Mouse (Mus musculus): ENCODE data around the gene Ftsj3.
A peak's percentile ranks its signal among the peaks of the same experiment; 100 is the strongest.
"Not testable (repeated sequence)": the region's sequence is repeated elsewhere in the genome, so short reads cannot be mapped to it uniquely, and the experiment has no call there.

Ftsj3 gene

DNA sequence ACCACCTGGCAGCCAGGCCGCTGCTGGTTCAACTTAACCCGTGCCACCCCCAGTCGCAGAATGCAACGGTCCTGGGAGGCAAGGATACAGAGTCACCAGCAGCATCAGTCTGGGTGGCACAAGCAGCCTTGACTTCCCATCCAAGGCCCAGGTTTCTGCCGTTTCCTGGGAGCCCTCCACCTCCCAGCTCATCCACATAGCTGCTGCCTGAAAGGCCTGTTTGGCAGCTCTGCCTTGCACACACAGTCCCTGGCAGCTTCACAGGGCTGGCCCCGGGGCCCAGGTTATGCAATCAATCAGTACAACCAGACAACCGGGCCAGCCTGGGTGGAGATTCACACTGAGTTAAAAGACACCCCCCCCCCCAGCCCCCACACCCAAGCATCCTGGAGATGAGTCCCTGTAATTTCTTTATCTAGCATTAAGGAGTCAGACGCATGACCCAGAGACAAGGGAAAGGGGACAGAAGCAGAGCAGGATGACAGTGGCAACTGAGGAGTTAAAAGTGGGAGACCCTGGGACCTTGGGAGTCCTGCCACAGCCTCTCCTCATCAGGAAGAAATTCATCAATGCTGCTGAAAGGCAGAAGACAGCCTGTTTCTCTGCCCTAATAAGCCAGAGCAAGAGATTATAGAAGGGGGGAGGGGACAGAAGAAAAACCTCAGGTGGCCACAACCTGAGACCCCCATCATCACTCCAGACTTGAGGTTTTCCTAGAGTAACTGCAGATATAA is 12.6 kb upstream of the Ftsj3 start:
- DNase-seq (ENCODE audit: low spot score in 2 of 2) = no peak

DNA sequence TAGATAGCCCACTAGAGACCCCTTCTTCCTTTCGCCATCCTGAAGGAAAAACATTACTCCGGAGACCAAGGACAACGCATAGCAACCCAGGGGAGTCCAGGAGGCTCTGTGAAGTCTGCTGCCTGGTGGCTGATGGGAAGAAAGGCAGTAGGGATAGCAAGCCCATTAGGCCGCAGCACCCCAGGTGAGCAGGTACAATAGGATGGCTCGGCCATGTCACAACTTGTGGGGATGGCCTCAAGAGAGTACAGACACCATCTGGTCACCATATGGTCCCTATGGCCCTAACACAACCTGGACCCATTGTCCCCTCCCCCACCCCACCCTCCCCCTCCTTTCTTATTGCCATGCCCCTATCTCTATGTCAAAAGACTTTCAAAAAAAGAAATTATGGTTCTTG is 12.0 kb upstream of the Ftsj3 start:
- no peak for DNase-seq (ENCODE audit: low spot score in 2 of 2)

DNA sequence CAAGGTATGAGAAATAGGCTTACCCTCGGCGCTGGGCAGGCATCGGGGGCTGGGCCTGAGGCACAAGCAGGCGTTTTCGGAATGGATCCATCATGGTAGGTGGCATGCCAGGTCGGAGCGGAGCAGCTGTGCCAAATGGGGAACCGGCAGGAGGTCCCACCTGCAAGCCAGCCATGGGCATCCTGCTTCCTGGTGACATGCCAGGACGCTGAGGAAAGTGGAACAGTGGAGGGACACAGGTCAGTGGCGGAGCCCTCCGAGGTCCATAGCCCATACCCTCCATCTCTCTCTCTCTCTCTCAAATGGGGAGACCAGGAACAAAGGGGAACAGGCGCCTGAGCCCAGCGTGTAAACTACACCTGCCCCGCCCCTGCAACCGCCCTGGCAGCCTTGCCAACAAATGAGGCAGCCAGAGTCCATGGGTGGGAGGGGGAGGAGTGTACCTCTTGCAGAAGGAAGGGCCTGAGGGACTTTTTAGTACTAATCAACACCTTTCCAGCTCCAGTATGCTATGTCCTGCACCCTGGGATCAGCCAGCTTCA is 11.5 kb upstream of the Ftsj3 start:
- peak in 1 of 2 experiments; percentile 62 for DNase-seq (ENCODE audit: low spot score in 2 of 2)

DNA sequence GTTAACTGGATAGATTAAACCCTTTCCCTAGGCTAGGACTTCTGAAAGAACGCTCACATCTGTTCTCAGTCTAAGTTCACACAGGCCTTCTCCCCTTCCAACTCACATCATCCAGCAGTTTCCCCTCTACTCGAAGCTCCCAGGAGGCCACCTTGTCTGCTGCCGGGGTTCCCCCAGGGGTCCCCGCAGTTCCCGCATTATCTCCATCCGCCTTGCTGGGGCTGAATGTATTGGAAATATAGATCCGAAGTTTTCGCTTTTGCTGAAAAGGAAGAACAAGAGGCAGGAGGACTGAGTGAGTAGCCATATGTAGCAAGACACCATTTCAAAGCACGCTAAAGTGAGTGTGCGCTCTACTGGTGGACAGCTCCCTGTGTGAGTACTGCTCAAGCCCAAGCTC is 10.6 kb upstream of the Ftsj3 start:
- DNase-seq (ENCODE audit: low spot score in 2 of 2) = peak in 1 of 2 experiments; percentile 59

- DNase-seq (ENCODE audit: low spot score in 2 of 2) = no peak
These were observed 9.7 kb upstream of the Ftsj3 start for GRCm38 (mm10) chr11:106265570-106265969.

DNA sequence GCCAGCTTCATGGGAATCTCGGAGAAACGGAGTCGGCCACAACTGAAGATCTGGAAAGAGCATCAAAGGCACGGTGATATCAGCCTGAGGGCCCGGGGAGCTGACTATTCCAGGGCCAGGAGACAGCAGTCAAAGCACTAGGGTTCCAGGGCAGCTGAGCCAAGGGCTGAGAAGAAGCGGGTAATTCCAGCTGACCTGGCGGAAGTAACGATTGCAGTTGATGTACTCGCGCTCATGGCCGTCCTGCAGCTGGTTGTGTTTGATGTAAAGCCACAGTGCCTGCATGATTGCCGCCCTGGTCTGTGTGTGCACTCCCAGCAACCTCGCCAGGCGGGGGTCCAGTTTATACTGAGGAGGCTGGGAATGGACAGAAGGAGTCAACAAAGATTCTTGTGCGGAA is 9.1 kb upstream of the Ftsj3 start:
- no peak for DNase-seq (ENCODE audit: low spot score in 2 of 2)

- no peak for DNase-seq (ENCODE audit: low spot score in 2 of 2)
These were observed 8.1 kb upstream of the Ftsj3 start for GRCm38 (mm10) chr11:106263963-106264362.

DNA sequence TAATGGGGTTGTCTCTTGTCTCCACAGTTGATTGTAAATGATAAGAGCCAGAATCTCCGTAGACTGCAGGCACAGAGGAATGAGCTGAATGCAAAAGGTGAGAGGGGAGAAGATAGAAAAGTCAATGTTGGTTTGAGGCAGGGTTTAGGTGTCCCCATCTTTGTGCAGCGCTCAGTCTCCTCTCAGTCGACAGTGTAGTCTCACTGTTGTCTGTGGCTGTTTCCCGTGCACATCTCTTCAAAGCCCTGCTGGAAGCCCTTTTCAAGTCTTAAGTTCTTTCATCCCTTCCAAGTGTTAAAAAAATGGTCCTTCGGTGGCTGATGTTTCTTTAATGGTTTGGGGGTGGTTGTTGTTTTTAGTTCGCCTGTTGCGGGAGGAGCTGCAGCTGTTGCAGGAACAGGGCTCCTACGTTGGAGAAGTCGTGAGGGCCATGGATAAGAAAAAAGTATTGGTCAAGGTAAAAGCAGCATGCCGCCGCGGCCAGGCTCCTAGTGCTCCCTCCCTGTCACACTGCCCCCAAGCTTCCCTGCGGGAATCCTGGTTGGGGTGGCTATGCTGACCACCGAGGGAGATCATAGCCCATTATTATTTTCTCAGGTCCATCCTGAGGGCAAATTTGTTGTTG is 5.1 kb upstream of the Ftsj3 start:
- no peak for DNase-seq (ENCODE audit: low spot score in 2 of 2)

GRCm38 (mm10) chr11:106256775-106257174 is 896 bp upstream of the Ftsj3 start:
- peak in 1 of 2 experiments; percentile 64 for DNase-seq (ENCODE audit: low spot score in 2 of 2)

DNA sequence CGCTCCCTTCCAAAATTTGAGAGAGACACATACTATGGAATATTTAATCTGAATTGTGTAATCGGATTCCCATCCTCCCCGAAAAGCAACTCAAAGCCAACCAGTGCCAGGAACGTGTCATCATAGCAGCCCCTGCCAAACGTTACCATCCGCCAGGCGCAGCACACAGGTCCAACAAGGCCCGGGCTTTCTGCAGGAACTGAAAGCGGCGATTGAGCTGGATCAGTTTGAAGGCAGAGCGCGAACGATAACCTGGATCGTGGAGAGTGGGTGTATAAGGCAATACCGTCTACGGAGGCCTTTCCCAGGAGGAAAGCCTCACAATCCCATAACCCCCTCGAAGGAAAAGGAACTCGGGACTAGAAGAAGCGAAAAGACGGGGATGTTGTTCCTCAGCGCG is 705 bp downstream of the Ftsj3 start:
- peak in 1 of 2 experiments; percentile 73 for DNase-seq (ENCODE audit: low spot score in 2 of 2)

- DNase-seq (ENCODE audit: low spot score in 2 of 2) = no peak
These were observed 1.1 kb downstream of the Ftsj3 start for GRCm38 (mm10) chr11:106254767-106255166.

DNA sequence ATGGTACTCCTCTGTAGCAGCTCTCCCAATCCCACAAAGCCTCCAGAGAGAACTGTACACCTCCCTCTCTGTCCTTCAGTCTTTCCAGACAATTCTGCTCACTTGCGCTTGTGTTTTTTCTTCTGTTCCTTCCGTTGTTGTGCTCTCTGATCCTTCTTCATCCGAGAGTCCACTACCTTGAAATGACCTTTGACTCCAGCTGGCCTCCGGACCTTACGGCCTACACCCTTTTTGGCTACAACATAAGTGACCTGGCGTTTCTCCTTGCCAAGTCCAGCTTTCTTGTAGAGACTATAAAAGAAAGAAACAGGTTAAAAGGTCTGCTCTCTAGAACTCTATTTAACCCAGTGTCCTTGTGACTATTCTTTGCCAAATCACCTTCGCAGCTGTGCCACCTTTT is 6.6 kb downstream of the Ftsj3 start:
- DNase-seq (ENCODE audit: low spot score in 2 of 2) = no peak

- DNase-seq (ENCODE audit: low spot score in 2 of 2) = no peak
These were observed 9.0 kb downstream of the Ftsj3 start for GRCm38 (mm10) chr11:106246834-106247233.

DNA sequence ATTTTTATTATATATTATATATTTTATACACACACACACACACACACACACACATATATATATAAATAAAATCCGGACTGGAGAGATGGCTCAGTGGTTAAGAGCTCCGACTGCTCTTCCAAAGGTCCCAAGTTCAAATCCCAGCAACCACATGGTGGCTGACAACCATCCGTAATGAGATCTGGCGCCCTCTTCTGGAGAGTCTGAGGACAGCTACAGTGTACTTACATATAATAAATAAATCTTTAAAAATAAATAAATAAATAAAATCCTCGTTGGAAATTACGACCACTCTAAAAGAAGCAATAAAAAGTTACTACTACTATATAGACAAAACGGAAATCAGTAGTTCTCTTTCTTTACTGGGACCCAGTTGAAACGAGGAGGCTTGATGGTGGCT is 21.9 kb downstream of the Ftsj3 start:
- not testable (repeated sequence) for DNase-seq (ENCODE audit: low spot score in 2 of 2)

DNA sequence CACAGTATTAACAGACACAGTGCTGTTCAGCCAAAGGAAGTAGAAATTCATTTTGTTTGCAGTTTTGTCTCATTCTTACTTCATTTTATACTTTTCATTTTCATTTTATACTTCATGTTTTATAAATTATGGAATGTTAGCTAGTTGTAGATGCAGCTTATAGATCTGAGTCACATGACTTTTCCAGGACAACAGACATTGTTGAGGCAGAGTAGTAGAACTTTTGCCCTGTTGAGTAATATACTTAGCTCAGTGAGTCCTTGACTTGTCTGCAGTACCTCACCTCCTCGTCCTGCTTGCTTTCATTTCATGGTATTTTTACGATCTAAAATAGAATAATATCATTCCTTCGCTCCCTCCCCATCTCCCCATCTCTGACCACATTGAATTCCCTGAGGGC is 35.3 kb downstream of the Ftsj3 start:
- no peak for DNase-seq (ENCODE audit: low spot score in 2 of 2)

GRCm38 (mm10) chr11:106216730-106217490 is 39.0 kb downstream of the Ftsj3 start, which contains the start of gene Ddx42:
Gene Ddx42, plus strand, starts transcription at chr11:106216926.
- DNase-seq (ENCODE audit: low spot score in 2 of 2) = peak; percentile 88 to 93

GRCm38 (mm10) chr11:106215927-106216729 is 39.8 kb downstream of the Ftsj3 start, which contains the start of gene Ccdc47:
Gene Ccdc47, minus strand, starts transcription at chr11:106216344.
- DNase-seq (ENCODE audit: low spot score in 2 of 2) = peak; percentile 91 to 95

- DNase-seq (ENCODE audit: low spot score in 2 of 2) = no peak
These were observed 40.4 kb downstream of the Ftsj3 start for GRCm38 (mm10) chr11:106215450-106215859.

DNA sequence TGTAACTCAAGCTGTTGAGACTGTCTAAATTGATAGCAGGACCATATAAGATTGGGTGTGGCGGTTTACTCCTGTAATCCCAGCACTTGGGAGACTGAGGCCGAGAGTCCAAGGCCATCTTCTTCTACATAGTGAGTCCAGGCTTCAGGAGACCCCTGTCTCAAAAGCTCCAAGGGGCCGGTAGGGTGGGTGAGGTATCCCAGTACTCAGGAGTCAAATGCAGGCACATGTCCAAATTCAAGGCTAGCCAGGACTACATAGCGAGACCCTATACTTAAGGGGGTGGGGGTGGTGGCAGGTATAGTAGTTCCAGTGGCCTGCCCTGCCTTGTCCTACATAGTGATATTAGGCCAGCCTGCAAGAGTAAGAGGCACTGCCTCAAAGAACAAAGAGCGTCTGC is 41.0 kb downstream of the Ftsj3 start:
- DNase-seq (ENCODE audit: low spot score in 2 of 2) = no peak

DNA sequence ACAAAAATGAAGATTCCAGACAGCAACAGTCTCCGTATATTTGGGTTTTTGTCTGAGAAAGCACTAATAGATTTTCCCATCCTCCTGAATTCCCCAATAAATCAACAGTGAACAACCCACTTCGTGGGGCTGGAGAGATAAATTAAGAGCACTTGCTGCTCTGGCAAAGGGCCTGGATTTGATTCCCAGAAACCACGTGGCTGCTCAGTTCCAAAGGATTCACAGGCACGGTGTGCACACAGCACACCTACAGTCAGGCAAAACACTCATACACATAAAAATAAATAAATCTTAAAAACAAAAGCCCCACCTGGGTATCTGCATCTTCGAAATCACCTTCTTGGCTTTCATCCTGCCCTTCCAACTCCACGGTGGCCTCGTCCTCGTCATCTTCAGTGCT is 43.1 kb downstream of the Ftsj3 start:
- DNase-seq (ENCODE audit: low spot score in 2 of 2) = no peak

DNA sequence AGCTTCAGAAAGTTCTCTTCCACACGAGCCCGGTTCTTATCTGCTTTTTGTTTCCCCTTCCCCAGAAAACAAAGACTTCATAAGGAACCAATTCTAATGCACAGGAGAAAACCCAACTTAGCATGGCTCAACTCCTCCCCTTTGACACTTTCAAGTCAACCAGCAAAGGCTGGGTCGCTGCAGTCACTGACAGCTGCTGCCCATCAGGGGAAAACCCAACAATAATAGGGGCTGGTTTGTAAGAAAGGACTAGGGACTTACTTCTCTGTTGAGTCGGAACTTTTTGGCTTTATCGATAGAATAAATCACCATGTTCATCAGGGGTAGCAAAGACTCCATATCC is 53.8 kb downstream of the Ftsj3 start, which contains the start of gene Strada:
TSS of gene Strada (minus strand) at position 46 of the 343 bp plus-strand sequence.
- no peak for DNase-seq (ENCODE audit: low spot score in 2 of 2)
